Mouse (Mus musculus): ENCODE results near the gene Rsbn1.

Rsbn1 gene

DNA sequence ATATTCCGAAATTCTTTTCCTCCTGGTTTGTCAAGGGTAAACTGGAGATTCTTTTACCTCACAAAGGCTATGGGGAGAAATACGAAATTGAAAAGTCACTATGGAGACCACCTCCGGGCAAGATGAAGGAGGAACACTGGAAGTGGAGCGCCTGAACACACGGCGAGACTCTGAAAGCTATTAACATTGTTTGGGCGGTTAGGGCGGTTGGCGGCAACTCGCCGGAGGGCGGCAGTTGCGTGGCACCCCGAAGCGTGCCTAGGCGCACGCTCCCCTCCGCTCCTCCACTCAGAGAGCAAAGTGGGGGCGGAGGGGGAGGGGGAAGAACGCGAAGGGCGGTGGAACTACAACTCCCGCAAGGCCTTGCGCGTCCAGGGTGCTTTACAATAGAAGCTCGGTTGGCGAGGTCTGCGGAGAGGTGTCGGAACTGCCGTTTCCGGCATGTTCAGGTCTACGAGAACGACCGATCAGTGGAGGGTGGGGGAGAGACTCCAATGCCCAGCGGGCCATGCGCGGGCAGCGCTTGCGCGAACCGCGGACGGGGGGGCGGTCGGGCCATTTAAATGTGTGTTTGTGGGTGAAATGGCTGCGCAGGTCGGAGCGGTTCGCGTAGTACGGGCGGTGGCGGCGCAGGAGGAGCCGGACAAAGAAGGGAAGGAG is at the start of gene Rsbn1:
Rsbn1 (plus strand) TSS at position 111 of the 660 bp plus-strand sequence.
- peak; percentile 99 for DNase-seq

DNA sequence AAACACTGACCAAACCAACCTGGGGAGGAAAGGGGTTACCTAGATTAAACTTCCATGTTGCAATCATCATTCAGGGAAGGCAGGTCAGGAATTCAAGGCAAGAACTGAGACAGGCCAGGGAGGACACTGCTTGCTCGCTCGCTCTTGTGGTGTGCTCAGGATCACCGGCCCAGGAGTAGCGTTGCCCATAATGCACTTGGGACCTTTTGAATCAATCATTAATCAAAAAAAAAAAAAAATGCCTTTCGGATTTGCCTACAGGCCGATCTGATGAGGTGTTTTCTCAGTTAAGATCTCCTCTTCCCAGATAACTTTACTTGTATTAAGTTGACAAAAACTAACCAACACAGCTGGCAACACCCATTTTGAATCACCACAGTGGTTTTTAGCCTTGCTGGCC is 49.7 kb upstream of the Rsbn1 start:
- no peak for DNase-seq

DNA sequence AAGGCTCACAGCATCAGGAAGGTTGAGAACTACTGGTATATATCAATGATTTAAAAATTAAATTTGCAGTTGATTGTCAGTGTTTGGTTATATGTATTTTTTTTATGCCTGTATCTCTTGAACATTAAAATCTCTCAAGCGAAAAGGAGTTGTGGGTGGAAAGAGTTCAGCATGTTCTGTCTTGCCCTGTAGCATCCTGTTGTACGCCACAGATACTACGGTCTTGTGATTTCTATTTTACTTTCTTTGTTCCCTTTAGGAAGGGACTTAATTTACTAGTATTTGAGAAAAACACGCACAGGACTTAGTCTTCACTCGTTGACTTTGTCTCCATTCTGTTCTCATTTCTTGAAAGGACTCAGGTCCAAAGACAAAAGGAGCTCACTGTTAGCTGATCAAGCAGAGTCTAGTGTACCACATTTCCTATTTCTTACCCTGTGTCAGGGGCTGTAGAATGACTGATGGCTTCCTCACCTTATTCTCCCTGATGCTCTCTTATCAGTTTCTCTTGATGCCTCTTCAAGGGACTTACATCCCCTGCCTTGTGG is 46.4 kb upstream of the Rsbn1 start:
- no peak for DNase-seq

DNA sequence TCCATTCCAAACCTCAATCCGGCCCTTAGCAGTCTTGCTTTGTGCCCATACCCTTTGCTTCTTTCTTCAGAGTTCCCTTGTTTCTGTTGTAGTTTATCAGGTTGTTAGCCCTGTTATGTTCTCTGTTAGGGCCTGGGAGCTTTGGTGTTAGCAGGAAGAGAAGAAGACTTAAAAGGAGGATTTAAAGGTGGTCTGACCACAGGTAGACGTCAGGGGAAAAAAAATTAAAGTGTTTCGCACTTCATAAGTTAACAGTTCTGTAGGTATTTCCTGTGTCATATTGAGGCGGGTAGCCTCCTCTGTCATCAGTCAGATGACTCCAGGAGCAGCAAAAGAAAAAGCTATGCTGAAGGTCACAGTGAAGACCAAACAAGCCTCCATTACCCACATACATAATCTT is 45.9 kb upstream of the Rsbn1 start:
- no peak for DNase-seq

DNA sequence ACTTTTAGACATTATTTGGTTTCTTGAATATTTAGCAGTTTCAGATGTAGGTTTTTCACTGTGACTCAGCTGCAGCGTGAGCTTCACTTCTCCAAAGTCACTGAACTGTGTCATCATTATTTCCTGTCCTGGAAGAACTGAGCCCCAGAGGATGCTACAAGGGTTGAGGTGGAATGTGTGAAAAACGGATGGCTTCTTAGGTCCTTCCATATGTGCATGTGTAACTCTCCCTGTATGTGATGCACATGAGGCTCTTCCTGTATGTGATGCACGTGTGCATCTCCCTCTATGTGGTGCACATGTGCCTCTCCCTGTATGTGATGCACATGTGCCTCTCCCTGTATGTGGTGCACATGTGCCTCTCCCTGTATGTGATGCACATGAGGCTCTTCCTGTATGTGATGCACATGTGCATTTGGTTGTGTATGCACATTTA is 41.2 kb upstream of the Rsbn1 start:
- peak; percentile 30 for DNase-seq

DNA sequence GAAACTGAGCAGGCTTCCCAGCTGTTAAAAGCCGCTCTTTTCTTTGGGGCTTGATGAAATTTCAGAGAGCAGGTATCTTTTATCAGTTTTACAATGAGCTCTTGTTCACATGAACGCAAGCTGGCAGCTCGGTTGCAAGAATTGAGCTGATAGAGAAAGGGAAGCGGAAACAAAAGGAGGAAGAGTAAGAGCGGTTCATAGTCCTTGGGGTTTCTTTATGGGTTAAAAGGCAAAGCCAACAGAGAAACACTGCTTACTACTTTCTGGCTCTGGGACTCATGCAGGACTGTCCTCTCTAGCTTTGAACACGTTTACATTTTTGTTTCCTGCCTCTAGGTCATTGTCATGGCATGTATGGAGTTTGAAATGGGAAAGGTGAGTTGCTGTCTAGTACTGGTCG is 39.6 kb upstream of the Rsbn1 start:
- DNase-seq = no peak

DNA sequence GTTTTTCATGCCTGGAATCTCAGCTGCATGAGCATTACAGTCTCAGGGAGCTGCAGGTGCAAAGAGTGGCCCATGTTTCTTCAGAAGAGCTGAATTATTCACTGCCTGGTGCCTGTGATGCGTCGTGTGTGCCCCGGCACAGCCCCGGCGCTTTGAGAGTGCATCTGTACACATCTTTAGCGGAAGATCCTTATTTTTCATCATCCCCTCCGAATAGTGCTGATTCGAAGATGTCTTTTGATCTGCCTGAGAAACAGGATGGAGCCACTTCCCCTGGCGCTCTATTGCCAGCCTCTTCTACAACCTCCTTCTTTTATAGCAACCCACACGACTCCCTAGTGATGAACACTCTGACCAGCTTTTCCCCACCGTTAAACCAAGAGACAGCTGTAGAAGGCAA is 28.0 kb upstream of the Rsbn1 start:
- no peak for DNase-seq

DNA sequence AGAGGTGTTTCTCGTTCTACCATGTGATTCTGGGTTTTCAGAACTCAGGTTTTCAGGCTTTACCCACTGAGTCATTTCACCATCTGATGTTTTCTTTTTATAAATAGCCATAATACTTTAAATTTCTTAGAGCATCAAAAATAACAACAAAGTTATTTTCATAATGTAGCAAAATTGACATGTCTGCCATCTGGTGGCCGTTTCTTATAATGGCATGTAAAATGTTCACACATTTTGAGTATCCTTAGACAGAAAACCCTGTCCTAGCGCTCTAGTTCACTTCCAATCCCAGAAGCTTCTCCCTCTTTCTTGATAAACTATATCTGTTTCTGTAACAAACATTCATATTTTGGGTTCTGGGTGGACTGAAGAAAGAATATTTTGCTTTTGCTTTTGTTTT is 26.3 kb upstream of the Rsbn1 start:
- DNase-seq = peak; percentile 78

DNA sequence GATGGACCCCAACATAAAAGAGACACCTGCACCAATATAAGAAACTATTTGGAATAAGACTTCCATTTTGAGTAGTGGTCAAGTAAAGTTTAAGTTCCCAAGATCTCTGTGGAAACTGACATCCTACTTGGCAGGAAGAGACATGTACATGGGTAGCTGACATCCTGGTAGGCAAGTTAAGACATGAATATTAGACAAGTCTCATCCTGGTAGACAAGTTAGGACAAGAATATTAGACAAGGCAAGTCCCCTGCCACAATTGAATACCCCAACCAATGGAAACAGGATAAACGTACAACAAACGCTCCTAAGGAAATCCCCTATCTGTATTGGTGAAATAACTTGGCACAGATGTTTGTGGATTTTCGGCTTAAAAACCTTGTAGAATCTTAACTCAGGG is 20.5 kb upstream of the Rsbn1 start:
- no peak for DNase-seq

DNA sequence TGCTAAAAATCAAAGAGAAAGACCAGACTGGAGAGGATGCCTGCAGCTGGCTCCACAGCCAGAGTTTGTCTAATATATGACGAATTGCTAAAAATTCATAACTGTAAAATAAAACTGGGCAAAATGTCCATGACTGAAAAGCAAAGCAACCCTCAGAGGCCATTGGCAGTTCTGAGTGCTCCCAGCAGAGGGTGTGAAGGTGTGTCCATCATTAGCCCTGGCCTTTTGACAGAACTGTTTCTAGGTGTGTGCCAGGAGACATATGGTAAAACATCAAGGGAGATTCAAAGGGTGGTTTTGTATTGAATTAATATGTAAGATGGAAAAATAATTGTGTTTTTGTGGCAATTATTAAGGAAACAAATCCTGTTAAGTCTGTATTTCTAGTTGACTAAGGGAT is 9.2 kb upstream of the Rsbn1 start:
- DNase-seq = peak; percentile 75

DNA sequence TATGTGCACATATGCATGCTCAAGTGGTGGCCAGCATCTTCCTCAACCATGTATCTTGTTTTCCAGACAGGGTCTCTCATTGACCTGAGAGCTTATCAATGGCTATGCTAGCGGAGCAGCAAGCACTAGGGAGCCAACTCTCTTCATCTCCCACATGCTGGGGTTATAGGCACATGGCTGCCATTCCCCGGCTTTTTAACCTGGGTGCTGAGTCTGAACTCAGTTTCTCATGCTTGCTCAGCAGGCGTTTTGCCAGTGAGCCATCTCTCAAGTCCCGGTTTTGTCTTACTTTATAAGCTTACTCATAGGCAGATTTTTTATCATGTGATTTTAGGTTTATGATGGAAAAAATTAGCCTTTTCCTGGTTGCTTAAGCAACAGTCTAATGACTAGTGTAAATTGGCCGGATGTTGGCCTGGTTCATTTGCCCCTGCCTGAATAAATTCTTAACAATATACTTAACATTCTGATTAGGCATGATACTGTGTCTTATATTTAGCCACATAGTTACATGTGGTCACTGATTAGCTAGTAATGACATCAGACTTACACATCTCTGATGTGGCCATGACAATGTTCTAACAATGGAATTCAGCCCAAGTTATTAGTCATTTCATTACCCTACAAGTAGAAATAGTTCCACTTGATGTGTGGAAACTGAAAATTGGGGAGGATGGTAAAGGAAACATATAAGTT is 6.4 kb upstream of the Rsbn1 start:
- DNase-seq = no peak

DNA sequence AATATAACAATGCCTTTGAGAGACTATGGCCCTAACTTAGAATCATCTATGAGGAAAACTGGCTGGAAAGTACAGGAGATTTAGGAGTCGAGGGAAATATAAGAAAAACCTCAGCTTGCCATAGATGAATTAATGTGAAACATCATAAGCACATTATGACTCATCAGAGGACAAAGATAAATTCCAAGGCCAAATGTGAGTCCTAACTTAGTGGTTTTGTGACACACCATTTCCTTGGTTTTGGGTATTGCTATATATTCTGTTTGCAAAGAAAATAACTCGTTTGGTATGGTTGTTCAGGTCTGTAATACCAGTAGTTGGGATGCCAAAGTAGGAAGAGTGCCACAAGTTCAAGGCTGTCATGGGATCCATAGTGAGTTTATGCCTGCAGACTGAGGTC is 5.1 kb upstream of the Rsbn1 start:
- DNase-seq = no peak

DNA sequence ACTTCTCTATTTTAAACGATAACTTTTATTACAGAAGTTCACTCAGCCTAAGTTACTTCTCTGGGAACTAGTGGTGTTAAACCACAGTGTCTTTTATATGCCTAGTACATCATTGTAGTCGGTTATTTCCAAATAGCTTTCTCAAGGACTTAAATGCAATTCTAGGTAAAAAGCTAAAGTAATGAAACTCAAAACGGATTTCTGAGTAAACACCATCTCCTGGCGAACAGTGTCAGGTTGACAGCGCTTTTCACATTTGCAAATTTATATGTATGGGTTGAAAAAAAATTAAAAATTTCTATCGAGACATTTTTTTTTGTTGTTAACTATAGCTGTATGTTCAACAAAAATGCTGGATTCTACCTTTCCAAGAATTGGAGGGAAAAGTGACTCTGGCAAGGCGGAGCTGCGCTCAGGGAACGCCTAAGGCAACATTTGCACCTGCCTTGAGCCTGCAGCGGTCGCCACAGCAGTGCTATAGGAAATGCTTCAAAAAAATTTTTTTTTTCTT is 414 bp upstream of the Rsbn1 start:
- DNase-seq = peak; percentile 21

DNA sequence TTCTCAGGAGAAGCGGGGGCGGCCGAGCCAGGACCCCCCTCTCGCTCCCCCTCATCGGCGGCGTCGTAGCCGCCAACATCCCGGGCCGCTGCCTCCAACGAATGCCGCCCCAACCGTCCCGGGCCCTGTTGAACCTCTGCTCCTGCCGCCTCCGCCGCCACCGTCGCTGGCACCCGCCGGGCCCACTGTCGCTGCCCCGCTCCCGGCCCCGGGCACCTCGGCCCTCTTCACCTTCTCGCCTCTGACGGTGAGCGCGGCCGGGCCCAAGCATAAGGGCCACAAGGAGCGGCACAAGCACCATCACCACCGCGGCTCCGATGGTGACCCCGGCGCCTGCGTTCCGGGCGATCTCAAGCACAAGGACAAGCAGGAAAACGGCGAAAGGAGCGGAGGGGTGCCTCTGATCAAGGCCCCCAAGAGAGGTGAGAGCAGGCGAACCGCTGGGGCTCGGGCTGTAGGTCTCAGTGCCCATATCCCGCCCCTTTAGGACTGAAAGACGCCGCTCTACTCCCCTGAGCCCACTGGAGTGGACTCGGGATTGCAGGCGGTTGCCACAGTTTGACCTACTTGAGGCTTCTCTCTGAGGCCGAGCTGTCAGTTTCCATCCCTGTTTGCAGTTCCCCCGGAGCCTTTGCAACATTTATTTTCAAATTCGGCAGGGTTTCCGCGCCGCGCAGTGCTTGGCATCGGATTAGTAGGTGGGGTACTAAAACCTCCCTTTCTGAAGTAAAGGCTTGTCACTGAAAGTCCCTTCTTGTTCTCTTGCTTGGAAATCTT is 1.0 kb downstream of the Rsbn1 start:
- DNase-seq = peak; percentile 53

DNA sequence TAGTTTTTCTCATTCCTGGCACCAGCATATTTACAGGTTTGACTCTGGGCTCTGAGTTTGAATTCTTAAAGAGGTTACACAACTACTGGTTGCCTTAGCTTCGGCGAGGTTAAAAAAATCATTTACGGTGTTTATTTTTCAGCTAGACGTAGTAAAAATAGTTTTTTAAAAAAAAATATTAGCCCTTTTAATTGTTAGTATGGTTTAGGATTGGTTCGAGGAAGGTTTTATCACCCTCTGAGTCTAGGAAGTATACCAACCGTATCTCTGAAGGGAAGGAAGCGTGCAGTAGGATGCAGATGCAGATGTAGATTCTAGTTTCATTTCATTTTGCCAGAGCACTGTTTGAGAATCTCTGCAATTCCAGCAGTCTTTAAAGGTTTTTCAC is 1.6 kb downstream of the Rsbn1 start:
- no peak for DNase-seq

DNA sequence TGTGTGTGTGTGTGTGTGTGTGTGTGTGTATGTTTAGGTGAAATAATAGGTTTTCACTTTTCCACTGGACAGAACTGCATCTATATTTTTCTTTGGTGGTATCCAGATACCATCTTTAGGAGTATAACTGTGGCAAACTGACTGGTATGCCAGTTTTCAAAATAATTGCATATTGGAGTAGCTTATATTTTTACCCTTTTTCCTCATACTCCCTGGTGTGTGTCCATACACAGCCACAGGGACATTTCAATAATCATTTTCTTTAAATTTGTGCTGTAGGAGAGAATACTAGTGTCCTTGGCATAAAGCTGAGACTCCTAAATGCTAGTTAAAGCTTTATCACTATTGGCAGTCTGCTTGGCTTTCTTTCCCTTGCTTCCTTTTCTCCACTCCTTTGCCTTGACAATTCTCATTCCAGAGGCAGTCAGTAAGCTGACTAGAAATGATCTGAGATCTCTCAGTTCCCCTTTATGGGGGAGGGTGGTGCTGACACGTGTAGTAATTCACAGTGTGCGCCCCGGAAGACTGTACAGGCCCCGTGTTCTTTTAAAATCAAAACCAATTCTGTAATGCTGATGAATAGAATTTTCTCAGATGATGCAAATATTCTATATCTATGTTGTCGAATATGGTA is 2.4 kb downstream of the Rsbn1 start:
- DNase-seq = peak; percentile 55

DNA sequence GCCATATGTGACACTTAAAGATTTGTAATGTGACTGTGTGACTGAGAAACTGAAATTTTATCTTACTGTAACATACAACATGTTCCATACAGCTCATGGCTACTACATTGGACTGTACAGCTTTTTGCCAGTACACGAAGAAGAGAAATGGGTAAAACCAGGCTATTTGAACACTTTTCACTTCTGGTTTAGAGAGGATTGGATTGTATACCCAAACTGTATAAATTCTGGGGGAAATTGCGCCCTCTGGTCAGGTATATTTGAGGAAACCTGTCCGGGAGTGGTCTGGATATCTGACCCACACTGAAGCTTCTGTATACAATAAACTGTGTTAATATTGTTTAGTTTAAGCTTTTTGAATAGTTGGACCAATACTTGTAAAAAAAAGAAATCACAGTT is 2.9 kb downstream of the Rsbn1 start:
- no peak for DNase-seq

DNA sequence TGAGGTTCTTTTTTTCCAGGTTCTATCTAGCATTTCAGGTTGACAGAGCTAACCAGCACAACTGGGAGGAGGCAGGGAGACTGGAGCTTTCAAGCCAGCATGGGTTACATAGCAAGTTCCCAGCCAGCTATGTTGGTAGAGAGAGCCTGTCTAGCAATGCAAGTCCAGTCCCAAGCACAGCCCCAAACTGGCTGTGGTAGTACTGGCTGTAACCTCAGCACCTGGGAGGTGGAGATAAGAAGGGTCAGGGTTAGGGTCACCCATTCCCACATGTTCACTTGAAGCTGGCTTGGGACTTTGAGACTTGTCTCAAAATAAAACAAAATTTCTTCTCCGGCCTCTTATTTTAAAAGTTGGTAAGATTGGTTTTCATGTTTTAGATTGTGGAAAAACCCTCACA is 6.2 kb downstream of the Rsbn1 start:
- DNase-seq = no peak

DNA sequence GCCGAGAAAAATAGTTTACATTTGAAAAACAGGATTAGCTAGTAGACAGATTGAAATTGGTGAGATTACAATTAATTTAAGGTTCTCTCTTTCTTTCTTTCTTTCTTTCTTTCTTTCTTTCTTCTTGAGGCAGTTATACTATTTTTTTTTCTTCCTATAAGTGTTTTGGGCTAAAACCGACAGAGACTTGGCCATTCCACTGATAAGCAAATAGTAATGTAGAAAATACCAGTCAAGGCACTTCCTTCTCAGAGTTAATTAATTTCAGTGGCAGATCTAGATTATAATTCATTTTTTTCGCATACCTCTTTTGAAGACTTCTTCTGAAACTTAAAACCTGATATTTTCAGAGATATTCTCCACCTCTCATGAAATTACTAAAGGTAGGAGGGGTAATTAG is 11.4 kb downstream of the Rsbn1 start:
- DNase-seq = no peak

DNA sequence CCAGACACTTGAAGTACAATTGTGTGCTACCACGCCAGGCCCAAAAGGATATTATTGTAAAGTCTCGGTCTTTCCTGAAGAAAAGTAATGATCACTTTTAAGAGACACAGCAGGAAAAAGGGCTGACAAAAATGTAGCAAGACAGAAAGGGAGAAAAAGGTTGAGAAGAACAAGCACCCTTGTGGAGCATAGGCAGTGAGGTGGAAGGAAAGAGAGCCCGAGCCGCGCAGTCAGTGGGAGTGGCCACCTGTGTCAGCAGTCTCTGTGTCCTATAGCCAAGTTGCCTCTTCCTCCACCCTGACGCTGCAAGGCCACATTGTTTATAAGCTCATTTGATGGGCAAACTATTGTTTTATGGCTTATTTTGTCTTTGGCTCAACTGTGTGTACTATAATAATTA is 13.6 kb downstream of the Rsbn1 start:
- peak; percentile 42 for DNase-seq

DNA sequence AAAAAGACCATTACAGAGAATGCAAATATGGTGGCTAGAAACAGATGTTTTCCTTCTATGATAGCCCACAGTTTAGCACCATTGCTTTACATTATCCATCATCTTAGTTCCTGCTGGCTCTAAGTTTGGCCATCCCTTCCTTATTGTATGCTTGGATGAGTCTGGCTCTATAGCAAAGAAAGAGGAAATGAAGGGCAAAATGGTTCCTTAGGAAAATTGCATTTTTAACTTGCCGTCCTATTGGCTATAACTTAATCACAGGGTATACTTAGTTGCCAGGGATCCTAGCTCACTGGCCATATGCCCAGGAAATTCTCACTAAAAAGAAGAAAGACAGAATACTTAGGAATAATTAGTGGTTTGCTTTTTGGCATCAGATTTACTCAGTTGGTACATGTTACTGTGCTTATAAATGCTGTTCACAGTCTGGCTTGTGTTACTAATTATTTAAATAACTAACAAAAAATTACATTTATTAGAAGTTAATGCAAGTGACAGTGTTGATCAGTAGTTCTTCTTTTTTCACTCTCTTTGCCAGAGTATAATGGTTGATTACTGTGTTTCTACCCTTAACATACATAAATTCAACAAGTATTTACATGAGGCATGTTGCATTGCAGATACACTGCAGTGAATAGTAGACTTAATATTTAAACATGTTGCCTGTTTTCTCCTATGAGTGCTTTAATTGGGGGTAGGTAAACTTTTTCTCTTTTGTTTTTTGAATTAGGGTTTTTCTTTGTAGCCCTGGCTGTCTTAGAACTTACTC is 31.1 kb downstream of the Rsbn1 start:
- DNase-seq = no peak

DNA sequence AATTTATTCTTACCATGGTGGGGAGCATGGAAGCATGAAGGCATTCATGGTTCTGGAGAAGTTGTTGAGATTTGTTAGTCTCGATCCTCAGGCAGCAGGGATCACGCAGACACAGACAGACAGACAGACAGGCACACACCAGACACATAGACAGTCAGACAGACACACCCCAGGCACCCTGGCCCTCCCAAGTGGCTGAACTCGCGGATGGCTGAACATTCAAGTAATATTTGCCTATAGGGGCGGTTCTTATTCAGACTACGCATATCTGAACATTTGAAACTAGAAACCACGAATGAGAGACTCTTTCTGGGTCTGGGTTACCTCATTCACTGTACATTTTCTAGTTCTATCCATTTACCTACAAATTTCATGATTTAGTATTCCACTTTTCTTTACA is 34.7 kb downstream of the Rsbn1 start:
- DNase-seq = no peak
